Mouse (Mus musculus) C2C12 (cell line): ENCODE data around the gene Knstrn. TPM values are rescaled to one million over a fixed set of nuclear protein-coding genes. Genes with fewer than 3 reads are reported as not detected.

Experiments used
- H3K27me3 ChIP-seq: one replicate; pipeline ENCODE4 v1.6.1; 2011; ENCODE audit not compliant: control insufficient read depth, insufficient read depth, insufficient read length
- H3K36me3 ChIP-seq: one replicate; pipeline ENCODE4 v1.6.1; 2011; ENCODE audit not compliant: control insufficient read depth, insufficient read depth
- H3K4me3 ChIP-seq: one replicate; pipeline ENCODE4 v1.5.1; 2011; ENCODE audit warnings: mild to moderate bottlenecking, control low read depth; ENCODE audit not compliant: poor library complexity, insufficient read depth, severe bottlenecking
- H3K79me2 ChIP-seq: one replicate; pipeline ENCODE4 v1.6.1; 2011; ENCODE audit not compliant: control insufficient read depth, insufficient read depth
- H3K79me3 ChIP-seq: one replicate; pipeline ENCODE4 v1.6.1; 2011; ENCODE audit warnings: low read depth, control low read depth
- H3ac ChIP-seq: one replicate; pipeline ENCODE3; 2011; ENCODE audit warnings: low read depth; ENCODE audit not compliant: control insufficient read depth, insufficient read length
- CEBPB ChIP-seq: IDR thresholded peaks from one replicate; pipeline ENCODE4 v1.6.1; 2011; ENCODE audit warnings: low read depth, mild to moderate bottlenecking, control low read depth, moderate library complexity
- CTCF ChIP-seq: IDR thresholded peaks from one replicate; pipeline ENCODE4 v1.5.1; 2011; ENCODE audit not compliant: control insufficient read depth, insufficient read depth, insufficient read length
- FOSL1 ChIP-seq: IDR thresholded peaks from one replicate; pipeline ENCODE4 v1.8.0; 2011; ENCODE audit warnings: mild to moderate bottlenecking, low read length; ENCODE audit not compliant: poor library complexity, insufficient read depth, severe bottlenecking
- MAX ChIP-seq: IDR thresholded peaks from one replicate; pipeline ENCODE4 v1.6.1; 2011; ENCODE audit warnings: mild to moderate bottlenecking, control low read depth
- MYOD1 ChIP-seq: IDR thresholded peaks from one replicate; pipeline ENCODE4 v1.6.1; 2011; ENCODE audit warnings: low read depth; ENCODE audit not compliant: control insufficient read depth, insufficient read length
- MYOG ChIP-seq: IDR thresholded peaks from one replicate; pipeline ENCODE4 v1.6.1; 2011; ENCODE audit not compliant: control insufficient read depth, insufficient read length; ENCODE audit errors: extremely low read depth
- USF1 ChIP-seq: IDR thresholded peaks from one replicate; pipeline ENCODE4 v1.6.1; 2011; ENCODE audit warnings: low read depth, mild to moderate bottlenecking, control low read depth, moderate library complexity
- polyA plus RNA-seq: library from polyadenylated mRNA; unstranded; fragments of >200 nt; fragmentation: generic; extraction: Trizol; gene quantifications from one replicate; pipeline ENCODE4 v1.2.1, GENCODE M21; 2012; ENCODE audit warnings: missing spikeins

The Knstrn gene
- polyA plus RNA-seq, 1 experiment, result 76.0 TPM

GRCm38 (mm10) chr2:118779504-118780480, 34.0 kb upstream of the Knstrn start, which contains the start of gene Disp2:
Gene Disp2, plus strand, starts transcription at chr2:118779719.
- H3K79me2 ChIP-seq, result no peaks in the 10 kb centered on the region
- H3ac ChIP-seq, result peak within 1 kb of the TSS; percentile 33
- no peaks in the 10 kb centered on the region for H3K27me3 ChIP-seq
- no peaks in the 10 kb centered on the region for H3K79me3 ChIP-seq
- H3K36me3 ChIP-seq, result no peaks in the 10 kb centered on the region
- peak; percentile 12 for TF ChIP-seq CTCF
- no peak for TF ChIP-seq USF1
- peak; percentile 49 for TF ChIP-seq MYOD1
- TF ChIP-seq MAX, result peak; percentile 93
- no peak for TF ChIP-seq CEBPB
- no peak for TF ChIP-seq FOSL1
- TF ChIP-seq MYOG, result no peak
- peak within 1 kb of the TSS; percentile 12 for H3K4me3 ChIP-seq

GRCm38 (mm10) chr2:118781115-118781514, 32.7 kb upstream of the Knstrn start:
- TF ChIP-seq MYOG, result no peak
- no peak for TF ChIP-seq CTCF
- no peak for TF ChIP-seq USF1
- TF ChIP-seq MYOD1, result no peak
- no peak for TF ChIP-seq MAX
- TF ChIP-seq FOSL1, result no peak
- no peak for TF ChIP-seq CEBPB
- no peaks in the 10 kb centered on the region for H3K79me2 ChIP-seq
- no peaks in the 10 kb centered on the region for H3K27me3 ChIP-seq

GRCm38 (mm10) chr2:118782303-118782702, 31.5 kb upstream of the Knstrn start:
- Histone ChIP-seq H3ac (no peak overlapping the region), H3K27me3 (no peaks in the 10 kb centered on the region), H3K79me3 (no peaks in the 10 kb centered on the region), H3K79me2 (no peaks in the 10 kb centered on the region), H3K4me3 (no peak overlapping the region), H3K36me3 (no peaks in the 10 kb centered on the region)
- no peak for TF ChIP-seq MYOG
- no peak for TF ChIP-seq FOSL1

More at GRCm38 (mm10) chr2:118781115-118781514, 32.7 kb upstream of the Knstrn start:
- Histone ChIP-seq H3K36me3 (no peaks in the 10 kb centered on the region), H3ac (no peak overlapping the region), H3K4me3 (no peak overlapping the region), H3K79me3 (no peaks in the 10 kb centered on the region)

GRCm38 (mm10) chr2:118783093-118783492, 30.7 kb upstream of the Knstrn start:
- H3K36me3 ChIP-seq, result no peaks in the 10 kb centered on the region
- H3ac ChIP-seq, result no peak overlapping the region
- no peaks in the 10 kb centered on the region for H3K79me3 ChIP-seq
- H3K4me3 ChIP-seq, result no peak overlapping the region
- H3K27me3 ChIP-seq, result no peaks in the 10 kb centered on the region
- no peaks in the 10 kb centered on the region for H3K79me2 ChIP-seq
- TF ChIP-seq USF1 (peak; percentile 32), MYOG (no peak), CEBPB (no peak), CTCF (no peak)

GRCm38 (mm10) chr2:118783663-118784062, 30.1 kb upstream of the Knstrn start:
- Histone ChIP-seq H3K79me2 (no peaks in the 10 kb centered on the region), H3K4me3 (no peak overlapping the region), H3K36me3 (no peaks in the 10 kb centered on the region), H3K79me3 (no peaks in the 10 kb centered on the region), H3ac (no peak overlapping the region), H3K27me3 (no peaks in the 10 kb centered on the region)
- no peak for TF ChIP-seq FOSL1
- TF ChIP-seq MYOG, result no peak
- no peak for TF ChIP-seq USF1
- TF ChIP-seq MAX, result no peak
- TF ChIP-seq CTCF, result no peak
- no peak for TF ChIP-seq MYOD1
- TF ChIP-seq CEBPB, result no peak

- peaks cover 4% of the 10 kb centered on the region for H3K27me3 ChIP-seq
- H3K36me3 ChIP-seq, result no peaks in the 10 kb centered on the region
- no peak overlapping the region for H3K4me3 ChIP-seq
- H3K79me2 ChIP-seq, result no peaks in the 10 kb centered on the region
- H3ac ChIP-seq, result no peak overlapping the region
- no peaks in the 10 kb centered on the region for H3K79me3 ChIP-seq
- TF ChIP-seq CTCF, result no peak
- no peak for TF ChIP-seq MAX
- TF ChIP-seq CEBPB, result no peak
Observed at GRCm38 (mm10) chr2:118786525-118786924, 27.3 kb upstream of the Knstrn start.
